Mouse (Mus musculus) C2C12 (cell line): ENCODE results near the gene Serac1. TPM values are rescaled to one million over a fixed set of nuclear protein-coding genes. Genes with fewer than 3 reads are reported as not detected.

ENCODE experiments used
- H3K27me3 ChIP-seq: one replicate; pipeline ENCODE4 v1.6.1; 2011; ENCODE audit not compliant: control insufficient read depth, insufficient read depth, insufficient read length
- H3K36me3 ChIP-seq: one replicate; pipeline ENCODE4 v1.6.1; 2011; ENCODE audit not compliant: control insufficient read depth, insufficient read depth
- H3K4me3 ChIP-seq: one replicate; pipeline ENCODE4 v1.5.1; 2011; ENCODE audit warnings: mild to moderate bottlenecking, control low read depth; ENCODE audit not compliant: poor library complexity, insufficient read depth, severe bottlenecking
- H3K79me2 ChIP-seq: one replicate; pipeline ENCODE4 v1.6.1; 2011; ENCODE audit not compliant: control insufficient read depth, insufficient read depth
- H3K79me3 ChIP-seq: one replicate; pipeline ENCODE4 v1.6.1; 2011; ENCODE audit warnings: low read depth, control low read depth
- H3ac ChIP-seq: one replicate; pipeline ENCODE3; 2011; ENCODE audit warnings: low read depth; ENCODE audit not compliant: control insufficient read depth, insufficient read length
- CEBPB ChIP-seq: IDR thresholded peaks from one replicate; pipeline ENCODE4 v1.6.1; 2011; ENCODE audit warnings: low read depth, mild to moderate bottlenecking, control low read depth, moderate library complexity
- CTCF ChIP-seq: IDR thresholded peaks from one replicate; pipeline ENCODE4 v1.5.1; 2011; ENCODE audit not compliant: control insufficient read depth, insufficient read depth, insufficient read length
- FOSL1 ChIP-seq: IDR thresholded peaks from one replicate; pipeline ENCODE4 v1.8.0; 2011; ENCODE audit warnings: mild to moderate bottlenecking, low read length; ENCODE audit not compliant: poor library complexity, insufficient read depth, severe bottlenecking
- MAX ChIP-seq: IDR thresholded peaks from one replicate; pipeline ENCODE4 v1.6.1; 2011; ENCODE audit warnings: mild to moderate bottlenecking, control low read depth
- MYOD1 ChIP-seq: IDR thresholded peaks from one replicate; pipeline ENCODE4 v1.6.1; 2011; ENCODE audit warnings: low read depth; ENCODE audit not compliant: control insufficient read depth, insufficient read length
- MYOG ChIP-seq: IDR thresholded peaks from one replicate; pipeline ENCODE4 v1.6.1; 2011; ENCODE audit not compliant: control insufficient read depth, insufficient read length; ENCODE audit errors: extremely low read depth
- USF1 ChIP-seq: IDR thresholded peaks from one replicate; pipeline ENCODE4 v1.6.1; 2011; ENCODE audit warnings: low read depth, mild to moderate bottlenecking, control low read depth, moderate library complexity
- long read RNA-seq, 2 experiments: library from polyadenylated mRNA; unstranded; transcript quantifications; one replicate each; pipeline ENCODE4 v2.0.0; 2019 to 2020
- polyA plus RNA-seq: library from polyadenylated mRNA; unstranded; fragments of >200 nt; fragmentation: generic; extraction: Trizol; gene quantifications from one replicate; pipeline ENCODE4 v1.2.1, GENCODE M21; 2012; ENCODE audit warnings: missing spikeins

Gene Serac1
- 1.8 TPM for polyA plus RNA-seq
- long read RNA-seq, experiment 1, result 0 reads
- long read RNA-seq, experiment 2, full-length matches to known transcripts, result 10 of 28 reads
- long read RNA-seq, experiment 2, partial matches to known transcripts, result 4 of 28 reads
- long read RNA-seq, experiment 2, other reads (novel, unspliced or antisense), result 14 of 28 reads

DNA sequence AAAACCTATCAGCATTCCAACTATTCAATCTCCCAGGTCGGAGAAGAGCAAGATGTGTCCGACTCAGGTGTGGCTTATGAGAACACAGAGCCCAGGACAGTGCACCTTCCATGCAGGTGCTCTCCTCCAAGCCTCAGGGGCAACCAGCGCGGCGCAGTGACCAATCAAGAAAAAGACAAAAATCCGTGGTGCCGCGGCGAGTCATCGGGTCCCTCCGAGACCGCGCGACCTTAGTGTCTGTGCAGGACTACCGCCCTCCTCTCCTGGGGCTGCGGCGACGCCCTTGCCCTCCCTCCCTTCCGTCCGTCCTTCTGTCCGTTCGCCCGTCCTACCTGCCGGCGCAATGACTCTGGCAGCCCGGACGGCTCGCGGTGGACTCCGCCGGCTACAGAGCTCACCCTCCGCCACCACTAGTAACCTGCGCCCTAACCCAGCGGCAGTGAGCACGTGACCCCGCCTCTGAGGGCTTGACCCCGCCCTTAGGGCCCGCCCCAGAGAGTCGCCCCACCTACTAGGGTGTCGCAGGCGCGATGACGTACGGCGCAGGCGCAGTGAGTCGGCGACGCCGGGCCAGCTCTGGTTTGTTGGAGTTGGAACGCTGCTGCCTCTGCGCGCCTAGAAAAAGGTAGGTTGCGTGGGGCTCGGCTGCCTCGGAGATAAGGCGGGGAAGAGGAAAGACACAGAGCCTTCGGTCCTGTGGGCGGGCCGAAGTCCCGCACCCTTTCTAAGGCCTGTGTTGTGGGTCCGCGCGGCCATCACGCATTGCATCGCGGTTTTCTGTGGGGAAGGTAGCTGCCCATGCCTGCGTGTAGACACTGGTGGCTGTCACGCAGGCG lies at the start of gene Serac1, which contains the start of gene Gtf2h5:
Gene Serac1 (minus strand): TSS at position 455 of the 836 bp plus-strand sequence.
Gene Gtf2h5 (plus strand): TSS at position 500 of the 836 bp plus-strand sequence.
- peak within 1 kb of the TSS; percentile 94 for H3ac ChIP-seq
- peaks cover 28% of the 10 kb centered on the region for H3K79me3 ChIP-seq
- H3K79me2 ChIP-seq, result peaks cover 28% of the 10 kb centered on the region
- peaks cover 17% of the 10 kb centered on the region for H3K36me3 ChIP-seq
- peak; percentile 91 for TF ChIP-seq USF1
- no peak for TF ChIP-seq FOSL1
- TF ChIP-seq MAX, result peak; percentile 24
- TF ChIP-seq MYOD1, result no peak
- no peak for TF ChIP-seq CTCF
- H3K27me3 ChIP-seq, result no peaks in the 10 kb centered on the region
- H3K4me3 ChIP-seq, result peak within 1 kb of the TSS; percentile 84

DNA sequence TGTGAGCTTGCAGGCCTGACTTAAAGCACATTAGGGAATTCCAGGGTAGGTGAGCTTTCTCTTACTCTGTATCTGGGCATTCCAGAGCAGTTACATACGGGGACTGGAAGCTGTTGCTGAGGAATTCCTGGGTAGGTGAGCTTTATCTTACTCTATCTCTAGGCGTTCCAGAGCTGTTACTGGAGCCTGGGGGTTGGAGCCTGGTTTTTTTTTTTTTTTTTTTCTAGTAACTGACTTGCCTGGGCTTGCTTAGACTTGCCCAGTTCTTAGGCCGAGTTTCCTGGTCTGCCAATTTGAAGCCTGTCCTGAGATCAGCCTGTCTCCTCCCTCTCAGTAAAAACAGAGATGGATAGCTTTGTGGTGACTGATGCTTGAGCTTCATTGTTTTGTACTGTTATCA lies 48.5 kb upstream of the Serac1 start:
- Histone ChIP-seq H3K79me3 (peaks cover 55% of the 10 kb centered on the region), H3K4me3 (no peak overlapping the region), H3K36me3 (peaks cover 31% of the 10 kb centered on the region), H3ac (no peak overlapping the region), H3K27me3 (no peaks in the 10 kb centered on the region), H3K79me2 (peaks cover 92% of the 10 kb centered on the region)
- TF ChIP-seq MYOG, result no peak
- TF ChIP-seq CTCF, result no peak
- TF ChIP-seq MYOD1, result no peak
- no peak for TF ChIP-seq FOSL1
- no peak for TF ChIP-seq USF1

GRCm38 (mm10) chr17:6125441-6125840 lies 45.9 kb upstream of the Serac1 start:
- H3K79me3 ChIP-seq, result peaks cover 59% of the 10 kb centered on the region
- no peaks in the 10 kb centered on the region for H3K27me3 ChIP-seq
- no peak overlapping the region for H3ac ChIP-seq
- peaks cover 40% of the 10 kb centered on the region for H3K36me3 ChIP-seq
- peaks cover 93% of the 10 kb centered on the region for H3K79me2 ChIP-seq
- H3K4me3 ChIP-seq, result no peak overlapping the region
- no peak for TF ChIP-seq CTCF
- TF ChIP-seq MYOD1, result no peak
- TF ChIP-seq FOSL1, result no peak
- TF ChIP-seq MYOG, result no peak
- no peak for TF ChIP-seq USF1

DNA sequence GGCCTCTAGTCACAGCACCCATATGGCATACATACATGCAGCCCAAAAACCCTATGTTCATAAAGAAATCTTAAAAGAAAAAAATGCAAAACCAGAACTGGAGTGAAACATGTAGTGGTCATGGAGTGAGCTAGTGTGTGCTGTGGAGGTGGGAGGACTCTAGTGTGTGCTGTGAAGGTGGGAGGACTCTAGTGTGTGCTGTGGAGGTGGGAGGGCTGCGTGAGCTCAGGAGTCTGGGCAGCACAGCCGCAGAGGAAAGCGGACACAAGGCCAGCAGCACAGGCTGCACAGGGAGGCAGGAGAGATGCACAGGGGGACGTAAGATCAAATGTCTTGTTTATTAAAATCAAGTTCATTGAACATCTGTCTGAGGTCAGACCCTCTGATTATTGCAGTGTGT lies 44.2 kb upstream of the Serac1 start:
- peaks cover 61% of the 10 kb centered on the region for H3K79me3 ChIP-seq
- H3K79me2 ChIP-seq, result peaks cover 93% of the 10 kb centered on the region
- no peak overlapping the region for H3K4me3 ChIP-seq
- peaks cover 53% of the 10 kb centered on the region for H3K36me3 ChIP-seq
- no peak overlapping the region for H3ac ChIP-seq
- H3K27me3 ChIP-seq, result no peaks in the 10 kb centered on the region
- TF ChIP-seq CTCF, result no peak
- TF ChIP-seq CEBPB, result no peak
- no peak for TF ChIP-seq MYOG
- no peak for TF ChIP-seq FOSL1
- TF ChIP-seq MAX, result no peak
- no peak for TF ChIP-seq USF1
- TF ChIP-seq MYOD1, result no peak

DNA sequence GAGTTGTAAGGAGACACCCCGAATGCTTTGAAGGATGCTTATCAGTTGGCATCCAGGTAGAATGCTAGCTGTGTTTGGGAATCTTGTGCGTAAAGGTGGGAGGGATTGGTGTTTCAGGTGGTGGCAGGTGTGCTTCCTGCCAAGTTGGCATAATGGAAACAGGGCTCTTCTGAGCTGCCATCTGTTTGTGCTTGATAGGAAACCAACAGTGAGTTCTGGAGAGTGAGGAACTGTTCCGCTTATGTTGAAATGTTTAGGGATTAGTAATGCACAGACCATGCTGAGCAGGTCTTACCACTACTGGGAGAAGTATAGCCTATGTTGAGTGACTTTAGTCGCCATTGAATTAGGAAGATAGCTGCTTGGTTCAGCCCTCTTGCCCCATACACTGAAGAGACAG lies 39.3 kb upstream of the Serac1 start:
- Histone ChIP-seq H3K36me3 (peaks cover 68% of the 10 kb centered on the region), H3ac (no peak overlapping the region), H3K79me3 (peaks cover 79% of the 10 kb centered on the region), H3K27me3 (no peaks in the 10 kb centered on the region), H3K4me3 (no peak overlapping the region), H3K79me2 (peaks cover 93% of the 10 kb centered on the region)
- TF ChIP-seq CEBPB (no peak), MYOD1 (no peak), MYOG (no peak), CTCF (no peak), FOSL1 (no peak), USF1 (no peak), MAX (no peak)
